Mouse (Mus musculus): Measurements from ENCODE around the gene Sun2.

The Sun2 gene

DNA sequence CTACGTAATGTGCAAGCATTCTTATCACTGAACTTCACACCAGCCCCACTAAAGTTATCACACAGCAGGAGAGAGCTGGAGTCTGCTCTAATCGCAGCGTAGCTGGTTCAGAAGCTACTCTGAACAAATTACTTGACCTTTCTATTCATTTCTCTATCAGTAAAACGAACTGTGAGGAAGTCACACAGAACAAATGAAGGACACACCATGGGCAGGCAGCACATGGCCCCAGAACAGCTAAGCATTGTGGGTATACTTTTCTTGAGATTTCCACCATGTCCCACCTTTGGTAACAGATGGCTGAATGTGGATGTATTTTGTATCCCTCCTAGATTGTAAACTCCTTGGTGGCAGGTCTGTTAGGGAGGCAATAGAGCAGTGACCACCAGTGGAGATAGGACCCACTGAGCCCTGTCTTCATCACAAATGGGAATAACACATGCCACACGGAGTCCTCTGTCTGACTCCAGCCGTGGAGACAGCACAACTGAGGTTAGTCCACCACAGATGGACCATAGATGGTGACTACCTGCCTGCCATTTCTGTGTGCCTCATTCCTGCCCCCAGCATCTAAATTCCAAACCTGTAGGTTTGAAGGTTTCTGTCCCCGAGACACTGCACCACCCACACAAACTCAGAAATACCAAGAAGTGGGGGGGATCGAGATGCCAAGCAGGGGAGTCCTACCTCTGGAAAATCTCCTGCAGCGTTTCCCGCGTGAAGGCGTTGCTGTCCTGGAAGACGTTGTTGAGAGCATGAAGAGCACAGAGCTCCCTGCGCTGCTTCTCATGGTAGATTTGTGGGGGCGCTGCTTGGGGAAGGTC is 56.1 kb downstream of the Sun2 start:
- no peak for DNase-seq (ENCODE audit: low spot score)

GRCm38 (mm10) chr15:79685141-79685641 is 57.1 kb downstream of the Sun2 start:
- no peak for DNase-seq (ENCODE audit: low spot score)

- DNase-seq (ENCODE audit: low spot score): no peak
Observed at GRCm38 (mm10) chr15:79684616-79685015, 57.7 kb downstream of the Sun2 start.

- DNase-seq (ENCODE audit: low spot score): no peak
Observed at GRCm38 (mm10) chr15:79683707-79684465, 58.5 kb downstream of the Sun2 start.

- DNase-seq (ENCODE audit: low spot score): peak; percentile 22
Observed at GRCm38 (mm10) chr15:79683146-79683545, 59.2 kb downstream of the Sun2 start.

DNA sequence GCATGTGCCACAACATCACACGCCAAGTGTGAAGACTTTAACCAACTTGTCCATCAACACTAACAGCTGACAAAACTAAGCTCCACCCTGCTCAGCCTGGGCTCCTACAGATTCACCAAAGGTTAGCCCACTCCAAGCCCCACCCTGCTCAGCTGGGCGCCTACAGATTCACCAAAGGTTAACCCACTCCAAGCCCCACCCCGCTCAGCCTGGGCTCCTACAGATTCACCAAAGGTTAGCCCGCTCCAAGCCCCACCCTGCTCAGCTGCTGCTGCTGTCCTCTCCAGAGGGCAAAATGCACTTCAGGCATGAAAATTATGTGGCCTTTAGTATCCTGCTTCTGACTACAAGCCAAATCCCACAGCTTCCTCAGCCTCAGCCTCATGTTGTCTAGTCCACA is 60.4 kb downstream of the Sun2 start:
- no peak for DNase-seq (ENCODE audit: low spot score)

GRCm38 (mm10) chr15:79677936-79678335 is 64.4 kb downstream of the Sun2 start:
- no peak for DNase-seq (ENCODE audit: low spot score)

Measured in lung, postnatal 25 days (tissue).